Mouse (Mus musculus): Measurements from ENCODE around the gene Trip6. TPM values are rescaled to one million over a fixed set of nuclear protein-coding genes. Genes with fewer than 3 reads are reported as not detected.
"Not testable (repeated sequence)": the region's sequence is repeated elsewhere in the genome, so short reads cannot be mapped to it uniquely, and the experiment has no call there.

Trip6 gene
- polyA plus RNA-seq, 1 experiment = 42.9 TPM

GRCm38 (mm10) chr5:137285045-137285444 is 29.2 kb downstream of the Trip6 start:
- no peak overlapping the region for H3K4me3 ChIP-seq (ENCODE audit: insufficient read depth, low read length)
- H3K27ac ChIP-seq (ENCODE audit: insufficient read depth, low read length) = no peak overlapping the region
- TF ChIP-seq CTCF (IDR thresholded peaks at IDR 0.05; ENCODE audit: borderline replicate concordance, insufficient read depth, low read length) = no peak
- no peak for TF ChIP-seq POLR2A (IDR thresholded peaks at IDR 0.05; ENCODE audit: low read depth, low read length)
- H3K4me1 ChIP-seq (ENCODE audit: control insufficient read depth, insufficient read depth, low read length) = no peaks in the 10 kb centered on the region

GRCm38 (mm10) chr5:137284411-137284810 is 29.8 kb downstream of the Trip6 start:
- H3K4me1 ChIP-seq (ENCODE audit: control insufficient read depth, insufficient read depth, low read length); H3K27ac ChIP-seq (ENCODE audit: insufficient read depth, low read length): not testable (repeated sequence)

GRCm38 (mm10) chr5:137277360-137278342 is 36.6 kb downstream of the Trip6 start:
- TF ChIP-seq POLR2A (IDR thresholded peaks at IDR 0.05; ENCODE audit: low read depth, low read length) (no peak), CTCF (IDR thresholded peaks at IDR 0.05; ENCODE audit: borderline replicate concordance, insufficient read depth, low read length) (peak; percentile 10; the same call in 1 of the 2 replicates)
- Histone ChIP-seq H3K4me1 (ENCODE audit: control insufficient read depth, insufficient read depth, low read length) (no peaks in the 10 kb centered on the region), H3K27ac (ENCODE audit: insufficient read depth, low read length) (no peak overlapping the region), H3K4me3 (ENCODE audit: insufficient read depth, low read length) (no peak overlapping the region)

More at GRCm38 (mm10) chr5:137284411-137284810, 29.8 kb downstream of the Trip6 start:
- H3K4me3 ChIP-seq (ENCODE audit: insufficient read depth, low read length) = not testable (repeated sequence)

- no peak overlapping the region for H3K27ac ChIP-seq (ENCODE audit: insufficient read depth, low read length)
- H3K4me3 ChIP-seq (ENCODE audit: insufficient read depth, low read length) = no peak overlapping the region
- no peaks in the 10 kb centered on the region for H3K4me1 ChIP-seq (ENCODE audit: control insufficient read depth, insufficient read depth, low read length)
- no peak for TF ChIP-seq POLR2A (IDR thresholded peaks at IDR 0.05; ENCODE audit: low read depth, low read length)
- TF ChIP-seq CTCF (IDR thresholded peaks at IDR 0.05; ENCODE audit: borderline replicate concordance, insufficient read depth, low read length) = no peak
Observed at GRCm38 (mm10) chr5:137268131-137268910, 45.9 kb downstream of the Trip6 start.

GRCm38 (mm10) chr5:137264787-137265186 is 49.4 kb downstream of the Trip6 start:
- TF ChIP-seq CTCF (IDR thresholded peaks at IDR 0.05; ENCODE audit: borderline replicate concordance, insufficient read depth, low read length) = no peak
- no peak for TF ChIP-seq POLR2A (IDR thresholded peaks at IDR 0.05; ENCODE audit: low read depth, low read length)
- Histone ChIP-seq H3K27ac (ENCODE audit: insufficient read depth, low read length) (no peak overlapping the region), H3K4me3 (ENCODE audit: insufficient read depth, low read length) (no peak overlapping the region)

GRCm38 (mm10) chr5:137263897-137264720 is 50.1 kb downstream of the Trip6 start:
- H3K4me3 ChIP-seq (ENCODE audit: insufficient read depth, low read length) = no peak overlapping the region
- no peaks in the 10 kb centered on the region for H3K4me1 ChIP-seq (ENCODE audit: control insufficient read depth, insufficient read depth, low read length)
- TF ChIP-seq CTCF (IDR thresholded peaks at IDR 0.05; ENCODE audit: borderline replicate concordance, insufficient read depth, low read length) = no peak
- TF ChIP-seq POLR2A (IDR thresholded peaks at IDR 0.05; ENCODE audit: low read depth, low read length) = no peak
- no peak overlapping the region for H3K27ac ChIP-seq (ENCODE audit: insufficient read depth, low read length)

More at GRCm38 (mm10) chr5:137264787-137265186, 49.4 kb downstream of the Trip6 start:
- no peaks in the 10 kb centered on the region for H3K4me1 ChIP-seq (ENCODE audit: control insufficient read depth, insufficient read depth, low read length)

Other genes starting within 250 kb of the Trip6 start
- 646 and 1,921 TPM in 2 replicates for gene Serpine1, start 242.1 kb downstream of the Trip6 start, polyA plus RNA-seq (2011; ENCODE audit: insufficient read length, low read depth, missing spikeins)
- gene Trim56, start 198.2 kb downstream of the Trip6 start, polyA plus RNA-seq (2011; ENCODE audit: insufficient read length, low read depth, missing spikeins) = 20.2 and 23.4 TPM in 2 replicates
- gene Muc3, start 165.1 kb downstream of the Trip6 start, polyA plus RNA-seq (2011; ENCODE audit: insufficient read length, low read depth, missing spikeins) = not detected in 2 replicates
- gene Muc3a, start 102.0 kb downstream of the Trip6 start, polyA plus RNA-seq (2011; ENCODE audit: insufficient read length, low read depth, missing spikeins) = not detected in 2 replicates
- gene Ache, start 26.9 kb downstream of the Trip6 start, polyA plus RNA-seq (2011; ENCODE audit: insufficient read length, low read depth, missing spikeins) = 0.33 and 0.73 TPM in 2 replicates
- gene Ufsp1, start 19.8 kb downstream of the Trip6 start, polyA plus RNA-seq (2011; ENCODE audit: insufficient read length, low read depth, missing spikeins) = 4.4 and 7.7 TPM in 2 replicates
- 93.6 and 108 TPM in 2 replicates for gene Srrt, start 6.7 kb downstream of the Trip6 start, polyA plus RNA-seq (2011; ENCODE audit: insufficient read length, low read depth, missing spikeins)
- gene Slc12a9, start 19.2 kb upstream of the Trip6 start, polyA plus RNA-seq (2011; ENCODE audit: insufficient read length, low read depth, missing spikeins) = 7.2 and 7.7 TPM in 2 replicates
- 36.2 and 43.4 TPM in 2 replicates for gene Ephb4, start 35.7 kb upstream of the Trip6 start, polyA plus RNA-seq (2011; ENCODE audit: insufficient read length, low read depth, missing spikeins)
- 0.19 and 0.37 TPM in 2 replicates for gene Zan, start 162.7 kb upstream of the Trip6 start, polyA plus RNA-seq (2011; ENCODE audit: insufficient read length, low read depth, missing spikeins)
- gene Pop7, start 188.1 kb upstream of the Trip6 start, polyA plus RNA-seq (2011; ENCODE audit: insufficient read length, low read depth, missing spikeins) = 14.6 and 16.8 TPM in 2 replicates
- gene Gigyf1, start 204.1 kb upstream of the Trip6 start, polyA plus RNA-seq (2011; ENCODE audit: insufficient read length, low read depth, missing spikeins) = 12.1 and 17.7 TPM in 2 replicates
- not detected in 2 replicates for gene Epo, start 218.8 kb upstream of the Trip6 start, polyA plus RNA-seq (2011; ENCODE audit: insufficient read length, low read depth, missing spikeins)
- 358 and 390 TPM in 2 replicates for gene Gnb2, start 219.1 kb upstream of the Trip6 start, polyA plus RNA-seq (2011; ENCODE audit: insufficient read length, low read depth, missing spikeins)
- gene Actl6b, start 239.1 kb upstream of the Trip6 start, polyA plus RNA-seq (2011; ENCODE audit: insufficient read length, low read depth, missing spikeins) = not detected in 2 replicates